Mouse (Mus musculus) kidney, embryonic 14.5 days (tissue): Measurements from ENCODE around the gene Tlr9. TPM values are rescaled to one million over a fixed set of nuclear protein-coding genes. Genes with fewer than 3 reads are reported as not detected.

Source experiments
- ATAC-seq: fragments of 200-750 bp; cut with Nextera tagmentation; 2 replicates; pipeline ENCODE4 v1.8.0; 2017; ENCODE audit warnings: moderate number of reproducible peaks, mild to moderate bottlenecking, moderate TSS enrichment, moderate library complexity; ENCODE audit not compliant: low FRiP score, low TSS enrichment
- H3K27ac ChIP-seq: fragments of 300-500 bp; sonication (generic); 2 replicates; pipeline ENCODE4 v1.5.1; 2014; ENCODE audit warnings: low read depth, mild to moderate bottlenecking, low read length, moderate library complexity, mixed read lengths
- H3K27me3 ChIP-seq: fragments of 300-500 bp; sonication (generic); 2 replicates; pipeline ENCODE4 v1.6.1; 2014; ENCODE audit warnings: mild to moderate bottlenecking, low read length; ENCODE audit not compliant: control insufficient read depth, insufficient read depth
- H3K36me3 ChIP-seq: fragments of 300-500 bp; sonication (generic); 2 replicates; pipeline ENCODE4 v1.6.1; 2014; ENCODE audit warnings: low read length, mixed read lengths; ENCODE audit not compliant: control insufficient read depth, insufficient read depth
- H3K4me1 ChIP-seq: fragments of 300-500 bp; sonication (generic); 2 replicates; pipeline ENCODE4 v1.6.1; 2014; ENCODE audit warnings: low read length, mixed read lengths; ENCODE audit not compliant: control insufficient read depth, insufficient read depth
- H3K4me2 ChIP-seq: fragments of 300-500 bp; sonication (generic); replicated peaks from 2 replicates; pipeline ENCODE4 v1.6.1; 2014; ENCODE audit warnings: low read depth, mild to moderate bottlenecking, low read length
- H3K4me3 ChIP-seq: fragments of 300-500 bp; sonication (generic); 2 replicates; pipeline ENCODE4 v1.5.1; 2014; ENCODE audit warnings: mild to moderate bottlenecking, low read length
- H3K9ac ChIP-seq: fragments of 300-500 bp; sonication (generic); 2 replicates; pipeline ENCODE4 v1.6.1; 2014; ENCODE audit warnings: low read depth, mild to moderate bottlenecking, low read length, moderate library complexity
- H3K9me3 ChIP-seq: fragments of 300-500 bp; sonication (generic); 2 replicates; pipeline ENCODE4 v1.6.1; 2016; ENCODE audit warnings: low read length; ENCODE audit not compliant: control insufficient read depth
- WGBS: fragments of 180-500 bp; shearing (Covaris S2); extraction: QIAGEN DNeasy Blood & Tissue Kit; methylation state at CpG from one replicate; pipeline ENCODE4 v1.1.7; 2014; 5-methylcytosine and 5-hydroxymethylcytosine counted together
- polyA plus RNA-seq: library from polyadenylated mRNA; unstranded; fragments of >200 nt; fragmentation: Nextera tagmentation; extraction: Ambion mirVana; gene quantifications from 2 replicates; pipeline ENCODE4 v1.2.1, GENCODE M21; 2014

Tlr9 gene
- polyA plus RNA-seq, 1 experiment from 2014 or later: 0.14 TPM

DNA sequence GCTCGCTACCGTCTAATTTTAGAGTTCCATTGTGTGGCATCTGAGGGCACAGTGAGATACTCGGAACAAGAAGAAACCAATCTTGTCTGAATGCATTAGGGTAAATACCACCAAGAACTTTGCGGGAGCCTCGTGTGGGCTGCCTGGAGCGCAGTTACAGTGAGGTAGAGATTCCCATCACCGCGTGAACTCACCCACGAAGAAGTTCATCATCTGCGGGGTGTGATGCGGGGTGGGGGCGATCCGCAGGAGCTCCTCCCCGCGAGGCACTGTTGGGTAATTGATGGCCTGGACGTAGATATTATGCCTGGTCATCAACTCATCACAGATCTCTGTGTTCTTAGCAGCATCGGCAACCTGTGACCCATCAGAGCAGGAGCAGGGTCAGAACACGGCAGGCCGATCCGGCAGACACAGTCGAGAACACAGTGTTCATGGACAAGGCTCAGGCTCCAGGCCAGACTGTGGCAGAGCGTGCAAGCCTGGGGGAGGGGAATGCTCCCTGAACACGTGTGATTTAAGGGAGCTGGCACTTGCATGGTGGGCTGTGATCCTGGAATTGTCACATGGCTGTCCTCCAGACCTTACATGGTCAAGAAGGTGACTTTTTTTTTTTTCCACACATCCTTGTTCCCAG is 12.9 kb downstream of the Tlr9 start:
- H3K4me3 ChIP-seq: no peak overlapping the region
- ATAC-seq: no peak
- H3K9ac ChIP-seq: no peak overlapping the region
- no peaks in the 10 kb centered on the region for H3K27me3 ChIP-seq
- no peaks in the 10 kb centered on the region for H3K9me3 ChIP-seq
- no peaks in the 10 kb centered on the region for H3K4me1 ChIP-seq
- H3K27ac ChIP-seq: no peak overlapping the region
- H3K36me3 ChIP-seq: peaks cover 70% of the 10 kb centered on the region
- H3K4me2 ChIP-seq: no peak overlapping the region
- WGBS: 71% methylated on average over 23 of the region's 23 CpGs

DNA sequence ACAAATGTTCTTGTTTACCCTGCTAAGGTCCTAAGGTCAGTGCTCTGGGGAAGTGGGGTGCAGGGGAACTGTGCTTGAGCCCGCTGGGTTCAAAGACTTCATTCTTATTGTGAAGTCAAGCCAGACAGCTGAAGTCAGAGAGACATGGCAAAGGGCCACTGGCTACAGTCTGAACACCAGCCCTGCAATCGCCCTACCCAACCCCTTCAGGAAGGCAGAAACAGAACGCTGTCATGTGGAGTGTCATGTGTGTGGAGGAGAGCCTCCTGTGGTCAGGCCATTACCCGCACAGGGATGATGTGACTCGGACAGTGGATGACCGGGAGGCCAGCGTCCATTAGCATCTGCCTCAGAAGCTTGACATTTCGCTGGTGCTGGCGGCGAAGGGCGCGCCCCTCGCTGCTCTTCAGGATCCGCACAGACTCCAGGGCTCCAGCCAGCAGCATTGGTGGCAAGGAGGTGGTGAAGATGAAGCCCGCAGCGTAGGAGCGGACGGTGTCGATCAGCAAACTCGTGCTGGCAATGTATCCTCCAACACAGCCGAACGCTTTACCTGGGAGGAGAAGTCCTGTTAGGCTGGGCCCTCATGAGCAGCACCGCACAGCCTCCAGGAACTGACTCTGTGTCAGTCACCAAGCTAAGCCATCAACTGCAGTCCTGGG is 13.9 kb downstream of the Tlr9 start:
- no peak overlapping the region for H3K27ac ChIP-seq
- H3K9me3 ChIP-seq: no peaks in the 10 kb centered on the region
- WGBS: 90% methylated on average over 23 of the region's 23 CpGs
- H3K36me3 ChIP-seq: peaks cover 79% of the 10 kb centered on the region
- no peaks in the 10 kb centered on the region for H3K4me1 ChIP-seq
- no peak overlapping the region for H3K9ac ChIP-seq
- ATAC-seq: no peak
- H3K4me2 ChIP-seq: no peak overlapping the region
- no peak overlapping the region for H3K4me3 ChIP-seq
- H3K27me3 ChIP-seq: no peaks in the 10 kb centered on the region

- Histone ChIP-seq H3K27ac (no peak overlapping the region), H3K4me1 (no peaks in the 10 kb centered on the region), H3K27me3 (no peaks in the 10 kb centered on the region), H3K4me2 (no peak overlapping the region), H3K9me3 (no peaks in the 10 kb centered on the region), H3K4me3 (no peak overlapping the region), H3K36me3 (peaks cover 84% of the 10 kb centered on the region), H3K9ac (no peak overlapping the region)
- ATAC-seq: no peak
- WGBS: 60% methylated on average over 3 of the region's 3 CpGs
Measured at GRCm38 (mm10) chr9:106236818-106237211, 14.4 kb downstream of the Tlr9 start.

- Histone ChIP-seq H3K27ac (no peak overlapping the region), H3K4me2 (no peak overlapping the region), H3K9me3 (no peaks in the 10 kb centered on the region), H3K36me3 (peaks cover 88% of the 10 kb centered on the region), H3K4me1 (no peaks in the 10 kb centered on the region), H3K9ac (no peak overlapping the region), H3K27me3 (no peaks in the 10 kb centered on the region), H3K4me3 (no peak overlapping the region)
- no peak for ATAC-seq
- 86% methylated on average over 8 of the region's 8 CpGs for whole genome bisulfite sequencing
Measured at GRCm38 (mm10) chr9:106237401-106237800, 15.0 kb downstream of the Tlr9 start.

- Histone ChIP-seq H3K9me3 (no peaks in the 10 kb centered on the region), H3K27me3 (no peaks in the 10 kb centered on the region), H3K36me3 (peaks cover 88% of the 10 kb centered on the region), H3K27ac (no peak overlapping the region), H3K9ac (no peak overlapping the region), H3K4me2 (no peak overlapping the region), H3K4me1 (no peaks in the 10 kb centered on the region), H3K4me3 (no peak overlapping the region)
- ATAC-seq: no peak
- 93% methylated on average over 10 of the region's 10 CpGs for WGBS
Measured at GRCm38 (mm10) chr9:106237878-106238277, 15.5 kb downstream of the Tlr9 start.

DNA sequence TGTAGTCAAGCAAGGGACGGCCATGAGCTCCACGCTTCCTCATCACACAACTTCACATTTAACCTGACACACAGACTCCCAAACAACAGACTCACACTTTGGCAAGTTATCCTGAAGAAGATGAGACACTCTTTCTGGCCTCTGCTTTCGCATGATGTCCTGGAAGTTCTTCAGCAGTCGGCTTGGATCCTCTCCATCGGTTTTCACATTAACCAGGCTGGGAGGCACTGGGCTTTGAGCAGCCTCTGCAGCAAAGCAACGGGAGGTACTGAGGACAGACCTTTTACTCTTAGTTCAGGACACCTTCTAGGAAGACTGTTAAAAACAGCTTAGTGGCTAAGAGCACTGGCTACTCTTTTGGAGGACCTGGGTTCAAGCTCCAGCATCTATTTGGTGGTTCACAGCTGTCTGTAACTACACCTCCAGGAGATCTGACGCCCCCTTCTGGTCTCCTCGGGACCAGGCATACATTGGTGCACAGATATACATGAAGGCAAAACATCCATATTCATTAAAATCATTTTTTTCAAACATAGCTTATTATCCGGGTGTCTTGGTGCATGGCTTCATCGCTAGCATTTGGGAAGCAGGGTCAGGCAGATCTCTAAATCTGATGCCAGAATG is 19.3 kb downstream of the Tlr9 start:
- Histone ChIP-seq H3K9me3 (no peaks in the 10 kb centered on the region), H3K27ac (no peak overlapping the region), H3K4me1 (peaks cover 4% of the 10 kb centered on the region), H3K4me3 (no peak overlapping the region), H3K9ac (no peak overlapping the region), H3K4me2 (no peak overlapping the region), H3K27me3 (no peaks in the 10 kb centered on the region), H3K36me3 (peaks cover 65% of the 10 kb centered on the region)
- WGBS: 88% methylated on average over 10 of the region's 10 CpGs
- no peak for ATAC-seq

DNA sequence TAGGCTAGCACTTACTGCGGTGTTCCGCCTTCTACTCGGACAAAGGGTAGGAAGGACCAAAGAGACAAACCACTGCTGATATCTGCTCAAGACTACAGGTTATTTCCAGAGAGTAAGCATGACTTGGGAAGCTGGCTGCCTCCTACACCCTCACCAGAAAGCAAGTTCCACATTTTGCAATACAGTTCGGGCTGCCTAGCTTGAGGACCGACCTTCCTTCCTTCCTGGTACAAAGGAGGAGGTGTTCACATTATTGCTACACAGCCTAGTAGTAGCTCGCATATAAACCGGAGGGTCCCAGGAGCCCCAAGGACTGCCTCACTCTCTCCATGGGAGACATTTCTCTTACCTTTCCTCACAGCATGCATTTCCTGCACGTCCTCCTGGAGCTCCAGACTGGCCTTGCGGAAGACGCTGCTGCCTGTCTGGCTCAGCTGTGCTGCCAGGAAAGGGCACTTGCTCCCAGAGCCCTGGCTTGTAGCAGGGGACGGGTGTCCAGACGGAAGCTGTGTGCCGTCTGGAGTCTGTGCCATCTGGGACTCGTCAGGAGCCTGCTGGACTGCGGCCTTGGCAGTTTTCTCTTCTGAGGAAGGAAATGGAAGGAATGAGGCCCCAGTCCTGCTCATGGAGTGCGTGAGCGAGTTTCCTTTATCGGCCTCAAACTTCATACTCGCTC is 20.6 kb downstream of the Tlr9 start:
- peak overlapping the region; percentile 77 for H3K27ac ChIP-seq
- ATAC-seq: no peak
- peaks cover 10% of the 10 kb centered on the region for H3K4me1 ChIP-seq
- no peak overlapping the region for H3K4me3 ChIP-seq
- no peaks in the 10 kb centered on the region for H3K9me3 ChIP-seq
- H3K9ac ChIP-seq: no peak overlapping the region
- H3K36me3 ChIP-seq: peaks cover 53% of the 10 kb centered on the region
- WGBS: 66% methylated on average over 19 of the region's 19 CpGs
- H3K27me3 ChIP-seq: no peaks in the 10 kb centered on the region
- no peak overlapping the region for H3K4me2 ChIP-seq

DNA sequence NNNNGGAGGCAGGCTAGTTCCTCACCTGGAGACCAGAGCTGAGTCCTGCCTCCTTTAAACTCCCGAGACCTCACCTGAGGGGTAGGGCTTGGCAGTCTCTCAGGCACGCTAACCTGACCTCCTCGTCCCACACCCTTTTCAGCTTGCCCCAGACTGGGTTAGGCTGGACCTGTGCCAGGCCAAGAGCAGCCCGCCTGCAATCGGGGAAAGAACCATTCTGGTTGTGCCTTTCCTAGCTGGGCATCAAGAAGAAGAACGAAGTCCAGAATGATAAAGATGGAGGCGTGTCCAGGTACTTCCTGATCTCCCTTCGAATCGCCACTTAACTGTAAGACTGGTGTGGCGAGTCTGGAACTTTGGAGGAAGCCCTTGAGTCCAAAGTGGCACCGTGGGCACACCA is 27.2 kb downstream of the Tlr9 start:
- no peaks in the 10 kb centered on the region for H3K9me3 ChIP-seq
- no peak overlapping the region for H3K27ac ChIP-seq

More for the DNA sequence above, 27.2 kb downstream of the Tlr9 start:
- Histone ChIP-seq H3K9ac (no peak overlapping the region), H3K36me3 (peaks cover 3% of the 10 kb centered on the region; the same call in 1 of the 2 replicates), H3K4me3 (no peak overlapping the region), H3K4me1 (peaks cover 19% of the 10 kb centered on the region), H3K4me2 (no peak overlapping the region), H3K27me3 (no peaks in the 10 kb centered on the region)
- 89% methylated on average over 11 of the region's 11 CpGs for WGBS
- no peak for ATAC-seq
